Mouse (Mus musculus) spleen, adult 2 months (tissue): Measurements from ENCODE around the gene Rae1. TPM values are rescaled to one million over a fixed set of nuclear protein-coding genes. Genes with fewer than 3 reads are reported as not detected.

Experiments
- DNase-seq, 2 experiments: peaks; one replicate each; pipeline versions ENCODE4 v3.0.0 to v3.0.0-alpha.2; 2012 to 2021; ENCODE audit warnings: low spot score in 2 of 2, low read depth in 1 of 2
- H3K27ac ChIP-seq: fragments of 200-500 bp; 2 replicates; pipeline ENCODE4 v1.5.1; 2012; ENCODE audit warnings: low read length, inconsistent platforms; ENCODE audit not compliant: insufficient read depth
- H3K27me3 ChIP-seq: fragments of 200-500 bp; 2 replicates; pipeline ENCODE4 v1.6.1; 2012; ENCODE audit warnings: mild to moderate bottlenecking, moderate library complexity, low read length, inconsistent platforms; ENCODE audit not compliant: control insufficient read depth, insufficient read depth
- H3K36me3 ChIP-seq: fragments of 200-500 bp; 2 replicates; pipeline ENCODE4 v1.6.1; 2012; ENCODE audit warnings: mild to moderate bottlenecking, low read length, inconsistent platforms; ENCODE audit not compliant: control insufficient read depth, insufficient read depth
- H3K4me1 ChIP-seq: fragments of 200-500 bp; 2 replicates; pipeline ENCODE4 v1.6.1; 2011; ENCODE audit warnings: inconsistent platforms; ENCODE audit not compliant: control insufficient read depth, insufficient read depth, insufficient read length
- H3K4me3 ChIP-seq: fragments of 200-500 bp; 2 replicates; pipeline ENCODE4 v1.5.1; 2011; ENCODE audit warnings: mild to moderate bottlenecking, inconsistent platforms; ENCODE audit not compliant: insufficient read depth, insufficient read length; ENCODE audit errors: extremely low read depth
- CTCF ChIP-seq: fragments of 200-500 bp; IDR thresholded peaks from 2 replicates; pipeline ENCODE4 v1.5.1; 2011; ENCODE audit warnings: mild to moderate bottlenecking, inconsistent platforms; ENCODE audit not compliant: insufficient read depth, insufficient read length, insufficient replicate concordance; ENCODE audit errors: extremely low read depth
- POLR2A ChIP-seq: fragments of 200-500 bp; IDR thresholded peaks from 2 replicates; pipeline ENCODE4 v1.6.1; 2011; ENCODE audit warnings: low read depth, low read length, inconsistent platforms
- whole genome bisulfite sequencing: fragments of 180-500 bp; shearing (Covaris S2); methylation state at CpG from one replicate; pipeline ENCODE4 v1.1.7; 2018; 5-methylcytosine and 5-hydroxymethylcytosine counted together
- polyA plus RNA-seq: library from polyadenylated mRNA; depleted of rRNA; stranded (reverse); fragments of >200 nt; gene quantifications from 2 replicates; pipeline ENCODE4 v1.2.3, GENCODE M21; 2012

Rae1 gene
- polyA plus RNA-seq, 1 experiment: 48.3 TPM

- peak overlapping the region; percentile 59 for H3K27ac ChIP-seq
- no peak overlapping the region for H3K4me3 ChIP-seq
- 53% methylated on average over 4 of the region's 4 CpGs for WGBS
- H3K4me1 ChIP-seq: peaks cover 40% of the 10 kb centered on the region; the same call in 1 of the 2 replicates
- DNase-seq: no peak
- H3K36me3 ChIP-seq: peaks cover 21% of the 10 kb centered on the region
- no peaks in the 10 kb centered on the region for H3K27me3 ChIP-seq
- TF ChIP-seq CTCF (no peak), POLR2A (no peak)
Observed at GRCm38 (mm10) chr2:173039041-173039440, 39.1 kb downstream of the Rae1 start.

- 83% methylated on average over 3 of the region's 3 CpGs for WGBS
- Histone ChIP-seq H3K36me3 (peaks cover 5% of the 10 kb centered on the region; the same call in 1 of the 2 replicates), H3K4me3 (no peak overlapping the region), H3K4me1 (peaks cover 47% of the 10 kb centered on the region), H3K27me3 (no peaks in the 10 kb centered on the region), H3K27ac (peak overlapping the region; percentile 25; the same call in 1 of the 2 replicates)
- DNase-seq: no peak
- TF ChIP-seq CTCF: no peak
- TF ChIP-seq POLR2A: no peak
Observed at GRCm38 (mm10) chr2:173040803-173041202, 40.9 kb downstream of the Rae1 start.

- WGBS: 88% methylated on average over 5 of the region's 5 CpGs
- 0 out of 2 replicates have a peak, but pooled peaks cover 2% of the 10 kb centered on the region for H3K36me3 ChIP-seq
- TF ChIP-seq CTCF (no peak), POLR2A (no peak)
- H3K4me3 ChIP-seq: no peak overlapping the region
- no peak overlapping the region for H3K27ac ChIP-seq
- DNase-seq: no peak
- peaks cover 46% of the 10 kb centered on the region for H3K4me1 ChIP-seq
- no peaks in the 10 kb centered on the region for H3K27me3 ChIP-seq
Observed at GRCm38 (mm10) chr2:173041242-173041641, 41.3 kb downstream of the Rae1 start.

- 91% methylated on average over 1 of the region's 1 CpGs for WGBS
- no peaks in the 10 kb centered on the region for H3K36me3 ChIP-seq
- no peak for TF ChIP-seq POLR2A
- TF ChIP-seq CTCF: no peak
- peaks cover 47% of the 10 kb centered on the region for H3K4me1 ChIP-seq
- no peak for DNase-seq
- no peak overlapping the region for H3K4me3 ChIP-seq
- no peak overlapping the region for H3K27ac ChIP-seq
- H3K27me3 ChIP-seq: no peaks in the 10 kb centered on the region
Observed at GRCm38 (mm10) chr2:173041893-173042292, 42.0 kb downstream of the Rae1 start.

- H3K4me3 ChIP-seq: no peak overlapping the region
- 81% methylated on average over 11 of the region's 11 CpGs for WGBS
- H3K27me3 ChIP-seq: no peaks in the 10 kb centered on the region
- no peak overlapping the region for H3K27ac ChIP-seq
- H3K4me1 ChIP-seq: peaks cover 50% of the 10 kb centered on the region
- no peaks in the 10 kb centered on the region for H3K36me3 ChIP-seq
- no peak for DNase-seq
- TF ChIP-seq POLR2A: no peak
- no peak for TF ChIP-seq CTCF
Observed at GRCm38 (mm10) chr2:173042504-173043162, 42.7 kb downstream of the Rae1 start.

GRCm38 (mm10) chr2:173044198-173044970 is 44.5 kb downstream of the Rae1 start:
- WGBS: 81% methylated on average over 18 of the region's 18 CpGs
- Histone ChIP-seq H3K4me1 (peaks cover 53% of the 10 kb centered on the region), H3K36me3 (no peaks in the 10 kb centered on the region), H3K27me3 (no peaks in the 10 kb centered on the region), H3K4me3 (no peak overlapping the region), H3K27ac (no peak overlapping the region)
- DNase-seq: no peak
- TF ChIP-seq CTCF (no peak), POLR2A (no peak)
